Mouse (Mus musculus): ENCODE measurements at regions not wholly inside any gene's neighbourhood (a gene's known extent, or its start where the extent isn't known, plus 50 kb on each side); places are given as distances from the start of the nearest gene placed in this dataset.

DNA sequence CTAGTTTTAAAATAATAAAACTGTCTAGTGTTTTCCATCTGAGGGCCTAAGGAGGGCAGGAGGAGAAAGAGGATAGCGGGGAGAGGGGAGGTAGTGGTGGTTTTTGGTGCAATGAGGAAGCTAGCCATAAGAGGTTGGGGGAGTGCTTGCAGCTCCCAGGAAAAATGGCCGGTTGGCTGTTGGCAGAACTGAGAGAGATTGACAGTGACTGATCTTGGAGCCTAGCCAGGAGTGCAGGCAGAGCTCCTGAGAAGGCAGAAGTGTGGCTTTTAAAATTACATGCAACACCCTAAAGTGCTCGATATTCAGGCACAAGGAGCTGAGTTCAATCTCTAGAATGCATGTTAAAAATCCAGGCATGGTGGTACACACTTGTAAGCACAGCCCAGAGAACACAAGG, 938.3 kb upstream of the 2610301B20Rik start:
- no peak for DNase-seq (ENCODE audit: low spot score)

DNA sequence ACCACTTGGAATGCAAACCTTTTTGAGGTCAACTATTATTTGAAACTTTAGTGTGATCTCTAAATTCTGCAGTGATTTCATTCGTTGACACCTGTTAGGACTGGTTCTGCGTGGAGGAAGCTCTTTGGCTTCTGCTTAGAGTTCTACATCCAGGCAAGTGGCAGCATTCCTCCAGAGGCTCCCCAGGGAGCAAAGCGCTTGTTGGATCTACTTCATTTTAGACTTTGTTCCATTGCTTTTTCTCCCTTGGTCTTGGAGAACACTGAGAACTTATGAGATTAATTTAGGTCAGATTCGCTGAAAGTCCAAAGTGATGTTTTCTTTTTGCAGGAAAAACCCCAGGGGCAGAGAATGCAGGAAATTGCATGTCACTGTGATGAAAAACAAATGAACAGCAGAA, 922.9 kb upstream of the 2610301B20Rik start:
- DNase-seq (ENCODE audit: low spot score) = no peak

DNA sequence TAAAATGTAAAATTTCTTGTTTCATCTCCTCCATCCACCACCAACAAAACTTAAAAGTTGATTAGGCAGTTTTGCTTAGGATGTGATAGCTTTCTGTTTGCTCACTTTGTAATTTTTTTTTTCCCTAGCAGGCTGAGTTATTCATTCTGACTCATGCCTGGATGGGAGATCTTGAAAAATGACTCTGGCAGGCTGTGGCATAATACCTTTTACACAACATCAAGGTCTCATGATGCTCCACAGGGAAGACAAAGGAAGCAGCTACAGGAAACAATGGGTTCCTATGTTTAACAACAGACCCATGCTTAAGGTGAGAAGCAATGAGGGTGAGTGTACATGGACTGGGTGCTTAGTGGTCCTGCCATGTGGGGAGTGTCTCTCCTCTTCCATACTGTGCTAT, 899.7 kb upstream of the 2610301B20Rik start:
- DNase-seq (ENCODE audit: low spot score) = no peak

DNA sequence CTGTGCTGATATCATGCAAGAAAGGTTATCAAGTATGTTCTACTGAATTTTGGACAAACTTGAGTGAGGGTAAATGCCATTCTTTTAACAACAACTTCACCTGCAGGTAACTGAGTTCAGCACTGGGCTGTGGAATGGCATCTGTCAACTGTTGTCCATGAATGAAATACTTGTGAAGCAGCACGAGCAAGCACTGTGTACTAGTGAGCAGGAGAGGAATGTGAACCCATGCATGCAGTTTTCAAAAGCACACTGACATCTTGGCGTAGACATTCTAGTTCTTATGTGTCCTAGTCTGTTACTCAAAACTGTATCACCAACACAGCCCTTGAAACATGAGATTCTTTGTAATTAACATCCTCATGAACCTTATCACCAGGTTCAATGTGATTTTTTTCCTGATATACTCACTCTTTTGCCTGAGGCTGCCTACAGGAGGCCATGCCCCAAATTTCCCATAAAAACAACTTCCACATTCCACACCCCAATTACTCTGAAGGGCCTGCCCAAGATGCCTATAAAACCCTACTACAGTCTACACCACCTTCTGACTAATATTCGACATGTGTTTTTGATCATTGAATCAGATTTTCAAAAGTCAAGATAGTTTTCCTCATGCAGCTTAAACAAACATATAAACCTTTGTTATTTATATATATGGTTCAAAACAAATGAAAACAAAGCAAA, 892.8 kb upstream of the 2610301B20Rik start:
- no peak for DNase-seq (ENCODE audit: low spot score)

DNA sequence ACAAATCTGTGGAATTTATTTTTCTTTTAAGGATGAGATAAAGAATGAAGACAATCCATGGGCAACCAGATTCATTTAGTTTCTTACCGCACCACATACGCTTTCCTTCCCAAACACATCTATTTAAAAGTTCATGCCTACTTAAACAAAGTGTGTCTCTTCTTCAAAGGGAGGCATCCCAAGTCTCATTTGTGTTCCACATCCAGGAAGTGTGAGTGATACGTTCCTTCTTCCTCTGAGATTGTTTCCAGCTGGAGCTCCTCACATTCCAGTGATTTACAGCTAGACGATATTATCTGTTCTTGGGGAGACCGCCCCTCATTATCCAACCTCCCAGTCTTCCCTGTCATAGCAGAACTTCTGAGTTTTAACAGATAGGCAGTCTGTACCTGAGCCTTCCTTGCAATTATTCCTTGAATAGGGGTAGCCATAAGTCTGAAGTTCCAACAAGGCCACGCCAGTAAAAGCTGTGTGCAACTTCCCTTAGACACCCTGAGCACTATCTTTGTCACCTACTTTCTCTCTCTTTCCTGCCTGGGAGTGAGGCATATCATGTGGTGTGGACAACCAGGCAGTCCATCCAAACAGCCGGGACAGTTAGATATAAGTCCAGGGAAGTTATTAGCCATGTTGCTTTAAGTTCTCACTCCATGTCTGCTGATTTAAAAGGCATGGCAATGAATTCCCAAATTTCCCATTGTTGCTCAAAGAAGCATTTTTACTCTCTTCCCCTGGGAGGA, 891.3 kb upstream of the 2610301B20Rik start:
- no peak for DNase-seq (ENCODE audit: low spot score)

DNA sequence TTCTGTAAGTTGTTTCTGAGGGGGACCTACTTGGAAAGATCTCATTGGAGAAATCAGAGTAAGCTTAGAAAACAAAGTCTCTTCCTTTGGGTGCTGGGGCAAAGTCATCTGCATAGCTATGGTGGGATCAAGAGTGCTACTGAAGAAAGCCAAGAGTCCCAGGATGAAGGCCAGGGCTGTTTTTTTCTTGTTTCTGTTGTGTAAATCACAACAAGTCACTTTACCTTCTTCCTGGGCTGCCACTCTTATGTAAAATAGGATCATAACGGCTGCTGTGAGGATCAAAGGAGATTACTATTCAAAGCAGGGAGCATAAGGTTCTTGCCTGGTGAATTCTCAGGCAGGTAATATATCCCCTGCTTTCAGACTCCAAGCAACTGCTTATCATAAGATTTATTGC, 880.4 kb upstream of the 2610301B20Rik start:
- no peak for DNase-seq (ENCODE audit: low spot score)

DNA sequence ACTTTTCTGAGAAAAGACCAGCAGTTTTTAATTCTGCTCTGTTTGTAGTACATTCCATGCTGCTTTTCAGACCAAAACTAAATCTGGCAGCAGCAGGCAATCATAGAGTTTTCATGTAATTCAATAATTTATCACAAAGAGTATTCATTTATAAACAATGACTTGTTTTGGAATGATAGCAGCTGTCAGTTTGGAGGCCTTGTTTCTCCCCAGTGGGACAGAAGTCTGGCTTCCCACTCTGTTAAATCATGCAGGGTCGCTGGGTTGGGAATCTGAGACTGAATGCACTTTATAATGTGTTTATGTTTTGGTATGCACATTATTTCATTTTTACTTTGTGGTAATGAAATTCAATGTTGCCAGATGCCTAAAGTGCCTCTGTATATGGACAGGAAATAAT, 879.8 kb upstream of the 2610301B20Rik start:
- no peak for DNase-seq (ENCODE audit: low spot score)

DNA sequence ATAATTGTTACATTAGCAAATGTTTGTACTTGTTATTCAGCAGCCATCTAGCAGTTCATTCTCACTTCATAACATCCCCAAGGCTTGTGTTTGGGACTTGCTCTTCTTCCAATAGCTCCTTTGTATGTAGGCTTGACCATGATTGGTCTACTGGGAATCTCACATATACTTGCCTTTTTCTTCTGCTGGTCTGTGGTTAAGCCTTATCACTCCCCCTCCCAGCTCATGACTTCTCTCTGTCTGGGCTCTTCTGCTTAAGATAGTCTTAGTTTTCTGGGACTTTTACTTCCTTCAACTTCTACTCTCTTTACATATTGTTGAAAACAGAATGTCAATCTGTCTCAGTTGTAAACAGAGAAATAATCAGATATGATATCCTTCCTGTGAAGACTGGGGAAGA, 844.0 kb upstream of the 2610301B20Rik start:
- no peak for DNase-seq (ENCODE audit: low spot score)

DNA sequence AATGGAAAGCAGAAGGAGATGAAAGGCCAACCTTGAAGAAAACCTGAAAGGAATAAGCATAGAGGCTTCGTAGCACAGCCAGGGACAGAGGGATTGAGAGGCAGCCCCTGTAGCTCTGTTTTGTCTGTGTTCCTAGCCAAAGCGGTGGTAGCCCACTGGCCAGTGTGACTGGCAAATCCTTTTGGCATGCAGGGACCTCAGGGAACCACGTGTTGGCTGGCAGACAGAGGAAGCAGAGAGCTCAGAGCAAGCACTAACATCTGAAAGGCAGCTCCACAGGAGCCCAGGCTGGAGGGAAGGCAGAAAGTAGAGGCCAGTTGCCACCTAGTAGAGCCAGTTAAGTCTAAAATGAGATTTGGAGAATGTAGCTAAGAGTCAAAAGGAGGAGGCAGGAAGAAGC, 842.5 kb upstream of the 2610301B20Rik start:
- no peak for DNase-seq (ENCODE audit: low spot score)

DNA sequence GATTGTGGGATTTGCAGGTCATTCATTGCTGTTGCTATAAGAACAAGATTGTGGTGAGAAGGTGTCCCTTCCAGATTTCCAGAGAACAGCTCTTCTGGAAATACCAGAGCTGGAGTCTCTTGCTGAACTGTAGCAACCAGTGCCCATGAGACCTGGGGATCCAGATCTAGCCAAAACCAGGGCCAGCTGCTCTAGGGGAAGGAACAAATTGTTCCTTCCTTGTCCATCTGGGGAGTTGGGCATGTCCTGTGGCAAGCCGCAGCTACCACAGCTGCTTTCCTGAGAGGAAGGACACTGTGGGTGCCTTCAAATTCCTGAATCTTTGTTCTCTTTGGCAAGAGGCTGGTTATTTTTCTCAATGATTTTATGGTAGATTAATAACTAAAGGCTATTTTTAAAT, 839.0 kb upstream of the 2610301B20Rik start:
- DNase-seq (ENCODE audit: low spot score) = no peak

DNA sequence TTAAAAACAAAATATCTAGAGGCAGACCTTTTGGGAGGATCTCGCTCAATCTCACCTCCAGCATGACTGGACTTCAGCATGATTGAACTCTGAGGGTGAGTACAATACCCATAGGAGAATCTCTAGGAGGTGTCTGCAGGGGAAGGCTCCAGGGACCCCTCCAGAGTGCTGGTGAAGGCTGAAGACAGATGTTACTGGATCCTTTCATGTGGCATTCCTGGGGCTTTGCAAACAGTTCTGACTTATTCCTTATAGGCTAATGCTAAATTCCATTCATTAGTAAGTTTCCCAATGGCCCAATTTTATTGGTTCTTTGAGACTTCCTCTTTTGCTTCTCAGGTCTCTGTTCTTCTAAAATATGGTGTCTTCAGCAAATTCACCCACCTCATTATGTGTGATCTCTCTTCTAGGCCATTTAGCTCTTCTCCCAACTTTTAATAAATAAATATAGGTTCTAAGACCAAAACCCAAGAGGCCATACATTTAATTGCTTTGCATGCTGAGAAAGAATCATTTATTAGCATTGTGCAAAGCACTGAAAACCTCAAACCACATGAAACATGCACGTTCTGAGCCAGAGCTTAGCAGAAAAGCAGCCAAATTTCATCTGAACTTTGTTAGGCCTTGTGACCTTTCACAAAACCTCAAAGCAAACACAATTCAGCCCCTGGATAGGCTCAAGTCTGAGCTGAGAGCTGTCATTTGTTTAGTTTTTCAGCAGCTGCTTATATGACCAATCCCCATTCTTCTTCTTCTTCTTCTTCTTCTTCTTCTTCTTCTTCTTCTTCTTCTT, 832.8 kb upstream of the 2610301B20Rik start:
- no peak for DNase-seq (ENCODE audit: low spot score)

DNA sequence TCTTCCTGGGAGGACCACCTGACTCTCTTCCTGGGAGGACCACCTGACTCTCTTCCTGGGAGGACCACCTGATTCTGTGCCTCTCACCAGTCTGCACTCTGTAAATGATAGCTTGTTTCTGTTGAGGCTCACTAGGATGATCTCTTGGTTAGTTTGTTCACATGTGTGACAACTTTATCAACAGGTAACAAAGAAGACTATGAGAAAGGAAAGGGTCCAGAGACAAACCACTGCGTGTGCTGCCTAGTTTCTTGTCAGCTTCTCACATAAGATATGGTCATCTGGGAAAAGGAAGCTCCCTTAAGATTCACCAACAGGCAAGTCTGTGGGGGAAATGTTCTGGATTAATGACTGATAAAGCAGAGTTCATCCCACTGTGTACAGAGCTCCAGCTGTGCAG, 825.5 kb upstream of the 2610301B20Rik start:
- no peak for DNase-seq (ENCODE audit: low spot score)

DNA sequence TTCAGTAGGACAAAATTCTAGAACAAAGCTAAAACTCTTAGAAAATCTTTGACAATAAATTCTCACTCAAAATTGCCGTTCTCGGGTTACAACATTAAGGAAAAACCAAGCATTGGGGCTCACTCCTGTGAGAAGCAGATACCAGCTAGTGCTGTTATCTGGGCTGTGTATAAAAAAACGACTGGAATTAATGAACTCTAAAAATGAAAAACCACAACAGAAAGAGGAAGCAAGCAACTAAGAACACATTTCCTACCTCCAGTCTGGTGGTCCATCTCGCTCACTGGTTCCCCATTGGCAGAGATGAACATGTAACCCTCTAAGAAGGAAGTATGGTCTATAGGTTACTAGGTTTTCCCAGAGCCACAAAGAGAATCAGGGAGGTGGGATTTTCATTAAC, 824.9 kb upstream of the 2610301B20Rik start:
- no peak for DNase-seq (ENCODE audit: low spot score)

DNA sequence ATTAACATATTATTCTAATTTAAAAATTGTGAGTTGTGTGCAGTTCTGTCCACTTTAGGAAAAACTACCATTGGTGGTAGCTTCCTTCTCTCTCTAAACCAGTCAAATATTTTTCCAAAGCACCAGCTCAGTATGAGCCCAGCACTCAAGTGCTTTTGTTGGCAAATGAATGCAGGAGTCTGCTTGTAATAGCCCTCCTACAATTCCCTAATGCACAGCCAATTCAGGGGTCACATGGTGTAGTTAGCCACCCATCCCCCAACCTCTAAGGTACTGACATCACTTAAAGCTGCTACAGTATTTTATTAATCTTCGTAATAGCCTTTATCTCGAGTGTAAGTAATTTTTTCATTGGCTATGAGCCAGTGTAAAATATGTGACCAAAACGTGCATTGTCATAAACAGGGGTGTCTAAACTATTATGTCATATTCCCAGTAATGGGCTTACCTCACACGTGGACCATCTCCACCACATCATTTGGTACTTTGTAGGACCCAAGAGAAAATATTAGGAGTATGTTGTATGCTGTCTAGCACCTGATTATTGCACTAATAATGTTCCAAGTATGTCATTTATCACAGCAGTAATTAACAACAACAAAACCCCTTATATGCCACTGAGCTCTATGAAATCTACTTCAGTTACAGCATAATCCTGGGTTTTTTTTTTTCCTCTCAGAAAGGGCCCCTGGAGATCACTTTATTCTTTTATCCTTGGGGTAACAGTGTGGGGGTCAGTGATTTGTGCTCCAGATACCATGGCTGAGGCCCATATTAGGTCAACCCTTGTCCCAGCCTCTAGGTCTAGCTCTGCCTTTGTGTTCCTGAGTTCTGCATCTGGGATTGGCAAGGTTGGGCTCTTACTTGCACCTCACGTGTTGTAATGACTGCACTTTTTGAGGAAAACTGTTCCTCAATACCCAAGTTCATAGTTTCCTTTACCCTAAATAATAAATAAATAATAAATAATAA, 822.7 kb upstream of the 2610301B20Rik start:
- DNase-seq (ENCODE audit: low spot score) = no peak

DNA sequence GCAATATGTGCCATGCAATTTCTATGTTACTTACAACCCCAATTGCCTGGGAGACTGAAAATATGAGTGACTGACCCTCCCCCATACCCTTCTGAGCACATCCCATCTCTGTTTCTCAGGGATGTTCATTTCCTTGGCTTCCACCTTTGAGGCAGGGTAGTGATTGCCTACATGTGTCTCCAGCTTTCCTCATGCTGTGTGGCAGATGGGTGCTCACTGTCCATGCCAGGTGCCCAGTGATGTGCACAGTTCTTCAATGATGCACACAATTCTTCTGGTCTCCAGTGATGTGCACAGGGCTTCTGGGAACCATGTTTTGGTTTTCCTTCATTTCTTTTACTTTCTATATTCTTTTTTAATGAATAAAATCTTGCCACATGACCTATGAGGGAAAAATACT, 821.4 kb upstream of the 2610301B20Rik start:
- no peak for DNase-seq (ENCODE audit: low spot score)

DNA sequence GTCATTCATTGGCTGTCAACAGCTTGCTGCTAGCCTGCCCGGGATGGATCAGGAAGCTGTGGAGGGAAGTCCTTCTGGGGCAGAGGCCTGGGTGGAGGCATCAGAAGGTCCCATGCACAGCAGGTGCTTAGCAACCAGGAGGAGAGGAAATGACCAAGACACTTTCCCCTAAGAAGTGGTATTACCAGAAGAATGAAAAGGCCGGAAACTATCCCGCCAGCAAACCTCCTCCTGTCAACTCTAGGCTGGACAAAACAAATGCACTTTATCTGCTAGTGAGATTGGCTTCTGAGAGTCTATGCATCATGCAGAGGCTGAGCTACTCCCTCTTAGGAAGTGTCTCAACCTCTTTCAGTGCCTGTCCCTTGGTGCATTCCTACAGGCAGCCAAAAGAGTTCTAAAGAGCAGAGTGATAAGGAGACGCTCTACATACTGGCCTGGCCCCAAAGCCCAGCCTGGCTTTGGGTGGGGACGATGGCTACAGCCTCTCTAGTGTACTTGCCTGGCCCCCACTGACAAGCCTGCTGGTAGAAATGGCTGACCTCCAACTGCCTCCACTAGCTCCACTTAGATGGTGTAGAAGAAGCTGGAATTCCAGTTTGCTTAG, 801.7 kb upstream of the 2610301B20Rik start:
- DNase-seq (ENCODE audit: low spot score) = no peak

DNA sequence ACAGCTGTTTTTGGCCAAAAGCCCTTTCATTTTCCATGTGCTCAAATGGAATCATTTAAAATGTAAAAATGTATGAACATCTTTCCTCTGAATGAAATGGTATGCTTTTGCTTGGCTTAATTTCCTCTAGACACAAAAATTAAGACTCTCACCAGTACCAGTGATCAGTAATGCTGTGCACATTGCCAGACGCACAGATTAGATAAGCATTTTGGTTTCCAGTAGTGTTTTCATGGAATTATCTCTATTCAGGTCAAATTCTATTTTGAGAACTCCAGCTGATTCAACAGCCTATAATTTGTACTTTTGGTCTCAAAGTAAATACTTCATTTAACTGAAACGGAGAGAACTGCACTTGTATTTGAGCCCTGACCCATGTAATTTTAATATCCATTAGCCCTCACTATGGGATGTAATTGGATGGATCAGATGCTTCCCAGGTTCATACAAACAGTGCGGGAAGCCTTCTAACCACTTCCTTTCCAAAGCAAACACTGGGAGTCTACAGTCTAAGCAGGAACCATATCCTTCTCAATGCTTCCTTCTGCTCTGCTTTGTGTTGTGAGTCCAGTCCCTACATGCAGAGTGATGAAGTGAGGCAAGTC, 794.6 kb upstream of the 2610301B20Rik start:
- no peak for DNase-seq (ENCODE audit: low spot score)

DNA sequence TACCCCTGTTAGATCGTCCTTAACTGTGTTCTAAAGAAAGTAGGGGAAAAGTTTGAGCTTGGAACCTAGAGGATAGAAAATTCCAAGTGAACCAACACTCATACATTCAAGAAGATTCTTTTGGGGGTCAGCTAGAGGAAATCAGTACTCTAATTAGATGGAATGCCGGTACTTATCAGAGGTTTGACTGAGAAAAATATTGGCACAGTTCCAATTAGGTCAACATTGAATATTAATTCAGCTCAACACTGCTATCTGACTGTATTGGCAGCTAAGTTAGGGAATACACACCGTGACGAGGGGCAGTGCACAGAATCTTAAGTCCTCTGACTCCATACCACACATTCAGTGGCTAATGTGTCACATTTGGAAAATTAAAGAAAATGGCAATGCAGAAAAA, 759.5 kb upstream of the 2610301B20Rik start:
- DNase-seq (ENCODE audit: low spot score) = no peak

DNA sequence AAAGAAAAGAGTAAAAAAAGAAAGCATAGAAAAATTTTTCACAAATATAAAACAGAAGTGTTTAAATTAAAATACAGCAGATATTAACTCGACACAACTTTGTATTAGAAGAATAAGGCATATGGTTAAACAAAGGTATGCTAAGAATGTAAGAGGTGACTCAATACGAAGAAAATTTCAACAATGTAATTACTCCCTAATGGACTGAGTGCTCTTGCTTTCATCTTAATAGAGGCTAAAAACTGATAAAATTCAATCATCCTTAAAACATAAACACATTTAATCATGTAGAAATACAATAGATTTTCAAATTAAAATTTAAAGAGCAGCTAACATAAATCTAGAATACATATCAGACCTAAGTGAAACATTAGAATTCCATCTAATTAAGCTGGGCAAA, 756.3 kb upstream of the 2610301B20Rik start:
- DNase-seq (ENCODE audit: low spot score) = no peak

DNA sequence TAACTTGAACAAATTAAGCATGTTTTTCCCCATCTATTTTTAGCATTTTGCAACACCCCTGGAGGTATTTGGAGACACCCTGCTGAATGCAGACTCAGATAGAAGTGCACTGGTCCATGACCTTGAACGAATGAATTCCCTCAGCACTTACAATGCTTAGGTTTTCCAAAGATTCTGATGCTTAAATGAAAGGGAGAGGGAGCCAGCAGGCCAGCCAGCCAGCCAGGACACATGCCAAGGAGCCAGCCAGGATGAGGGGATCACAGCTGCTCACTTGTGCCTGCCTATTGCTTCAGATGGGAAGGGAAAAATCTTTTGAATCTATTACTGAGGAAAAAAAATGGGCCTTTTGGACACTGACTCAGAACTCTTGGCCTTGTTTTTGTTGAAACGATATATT, 750.0 kb upstream of the 2610301B20Rik start:
- DNase-seq (ENCODE audit: low spot score) = no peak
